Mouse (Mus musculus): ENCODE results near the gene Skap1. TPM values are rescaled to one million over a fixed set of nuclear protein-coding genes. Genes with fewer than 3 reads are reported as not detected.

Gene Skap1
- 1.6 and 3.3 TPM in 2 replicates for polyA plus RNA-seq (2015; fragmentation: Nextera tagmentation; extraction: Ambion mirVana)

DNA sequence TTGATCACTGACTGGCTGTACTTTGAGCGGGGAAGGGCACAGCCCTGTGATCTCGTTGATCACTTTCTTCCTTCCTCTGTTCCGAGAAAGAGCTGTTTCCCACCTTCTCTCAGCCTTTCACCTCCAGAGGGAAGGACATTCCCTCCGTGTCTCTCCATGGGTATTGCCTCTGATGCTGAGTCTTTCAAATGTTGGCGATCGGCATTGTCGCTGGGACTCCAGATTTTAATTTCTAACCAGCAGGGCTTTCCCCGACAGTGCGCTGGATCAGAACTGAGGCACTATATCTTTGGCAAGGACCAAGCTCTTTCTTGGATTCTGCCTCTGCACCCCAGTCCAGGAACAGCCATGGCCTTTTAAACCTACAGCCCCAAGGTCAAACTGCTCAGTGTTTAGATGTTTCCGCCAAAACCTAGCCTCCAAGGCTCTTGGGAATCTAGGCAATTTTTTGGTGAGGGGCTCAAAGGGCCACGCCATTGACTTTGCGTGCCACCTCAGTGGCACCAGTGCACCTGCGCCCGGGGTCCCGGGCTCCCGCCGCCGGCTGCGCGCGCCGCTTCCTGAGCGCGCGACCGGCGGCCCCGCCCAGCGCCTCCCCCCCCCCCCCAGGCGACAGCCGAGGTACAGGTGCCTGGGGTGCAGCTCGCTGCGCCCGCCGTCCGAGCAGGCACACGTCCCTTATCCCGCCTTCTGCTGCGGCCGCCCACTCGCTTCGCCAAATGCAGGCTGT, at the start of gene Skap1:
Skap1 (plus strand) TSS at position 608 of the 730 bp plus-strand sequence.

DNA sequence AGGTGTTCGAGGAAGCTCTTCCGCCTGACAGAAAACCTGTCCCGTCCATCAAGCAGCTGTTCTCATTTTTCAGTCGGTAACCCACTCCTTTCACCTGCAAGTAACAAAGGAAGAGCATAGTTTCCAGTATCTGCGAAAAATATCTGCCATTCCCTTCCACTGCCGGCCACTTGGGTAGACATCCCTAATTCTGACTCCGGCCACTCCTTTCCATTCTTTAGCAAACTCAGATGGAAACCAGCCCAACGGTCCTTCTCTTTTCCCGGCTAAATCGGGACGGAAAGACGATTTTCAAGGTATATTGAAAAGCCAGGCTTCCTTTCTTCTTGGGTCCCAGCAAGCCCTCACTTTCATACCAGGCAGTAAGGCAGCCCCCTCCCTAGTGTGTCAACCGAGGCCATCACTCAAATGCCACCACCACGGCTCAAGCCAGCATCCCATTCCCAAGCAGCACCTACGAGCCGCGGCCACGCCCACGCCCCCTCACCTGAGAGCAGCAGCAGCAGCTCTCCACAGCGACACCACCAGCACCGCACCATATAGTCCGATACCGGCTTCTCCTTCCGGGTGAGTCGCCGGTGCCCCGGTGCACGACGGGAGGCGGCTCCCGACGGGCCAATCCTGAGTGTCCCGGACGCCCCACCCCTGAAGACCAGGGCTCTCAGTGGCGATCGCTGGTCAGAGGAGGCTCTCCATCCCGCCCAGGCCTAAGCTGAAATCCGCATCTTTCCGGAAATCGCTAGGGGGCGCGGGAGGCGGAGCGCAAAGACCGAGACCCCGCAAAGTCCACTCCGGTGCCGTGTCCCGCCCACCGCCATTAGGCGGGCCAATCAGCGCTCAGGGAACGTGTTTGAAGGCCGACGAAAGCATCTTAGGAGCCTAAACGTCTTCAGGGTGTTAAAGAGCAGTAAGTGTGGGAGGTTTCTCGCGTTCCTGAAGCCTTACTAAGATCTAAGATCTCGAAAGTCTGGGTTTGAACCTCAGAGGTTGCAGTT, 312.9 kb downstream of the Skap1 start, which contains the start of gene Snx11:
Snx11 (minus strand) TSS at position 592 of the 995 bp plus-strand sequence.

DNA sequence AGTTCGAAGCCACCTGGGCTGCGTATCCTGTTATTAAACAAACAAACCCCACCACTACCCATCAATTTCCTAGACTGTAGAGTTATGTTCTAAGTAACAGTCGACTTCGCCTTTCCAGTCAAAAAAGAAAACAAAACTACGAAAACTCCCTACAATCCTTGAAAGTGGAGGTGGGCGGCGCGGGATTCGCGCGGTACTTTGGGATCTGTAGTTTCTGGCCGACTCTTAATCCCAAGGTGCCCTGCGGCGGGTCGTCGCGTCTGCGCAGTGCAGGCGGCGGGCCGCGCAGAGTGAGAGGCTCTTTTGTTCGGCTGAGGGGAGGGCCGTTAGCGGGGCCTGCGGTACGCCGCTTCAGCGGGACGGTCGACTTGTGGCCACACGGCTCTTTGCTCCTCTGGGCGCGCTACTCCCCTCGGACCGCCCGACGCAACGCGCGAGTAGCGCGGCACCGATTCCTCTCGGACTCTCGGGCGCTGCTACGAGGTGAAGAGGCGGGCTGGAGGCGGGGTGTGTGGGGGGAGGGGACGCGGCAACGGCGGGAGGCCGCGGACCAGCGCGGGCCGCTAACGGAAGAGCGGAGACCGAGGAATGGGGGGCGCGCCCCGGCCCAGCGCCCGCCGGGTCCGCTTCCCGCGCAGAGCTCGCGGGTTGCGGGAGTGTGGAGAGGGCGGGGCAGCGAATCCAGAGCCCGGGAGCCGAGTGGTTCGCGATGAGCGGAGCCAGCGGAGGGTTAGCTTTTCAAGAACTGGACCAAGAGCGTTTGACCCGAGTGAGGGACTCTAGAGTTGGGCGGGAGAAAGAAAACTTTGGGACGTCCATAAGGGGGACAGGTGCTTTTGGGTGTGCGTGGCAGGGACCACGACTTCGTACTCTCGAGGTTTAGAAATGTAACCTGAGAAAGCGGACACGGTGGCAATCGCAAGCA, 324.7 kb downstream of the Skap1 start, which contains the start of gene Cbx1:
Cbx1 (plus strand) TSS at position 257 of the 925 bp plus-strand sequence.

Other genes starting within 250 kb of the Skap1 start
- 0.16 and 0.26 TPM in 2 replicates for gene Hoxb9, start 193.1 kb upstream of the Skap1 start, polyA plus RNA-seq (2015; fragmentation: Nextera tagmentation; extraction: Ambion mirVana)
- gene Hoxb8, start 182.7 kb upstream of the Skap1 start, polyA plus RNA-seq (2015; fragmentation: Nextera tagmentation; extraction: Ambion mirVana): 0.10 and 0.13 TPM in 2 replicates
- gene Hoxb7, start 178.0 kb upstream of the Skap1 start, polyA plus RNA-seq (2015; fragmentation: Nextera tagmentation; extraction: Ambion mirVana): 2.3 and 2.5 TPM in 2 replicates
- 1.0 and 1.2 TPM in 2 replicates for gene Hoxb6, start 172.1 kb upstream of the Skap1 start, polyA plus RNA-seq (2015; fragmentation: Nextera tagmentation; extraction: Ambion mirVana)
- gene Hoxb5, start 161.3 kb upstream of the Skap1 start, polyA plus RNA-seq (2015; fragmentation: Nextera tagmentation; extraction: Ambion mirVana): 0.64 and 1.2 TPM in 2 replicates
- 0.64 and 0.90 TPM in 2 replicates for gene Hoxb4, start 146.3 kb upstream of the Skap1 start, polyA plus RNA-seq (2015; fragmentation: Nextera tagmentation; extraction: Ambion mirVana)
- 0.65 and 0.85 TPM in 2 replicates for gene Hoxb3, start 141.3 kb upstream of the Skap1 start, polyA plus RNA-seq (2015; fragmentation: Nextera tagmentation; extraction: Ambion mirVana)
- 2.2 and 2.4 TPM in 2 replicates for gene Hoxb2, start 114.1 kb upstream of the Skap1 start, polyA plus RNA-seq (2015; fragmentation: Nextera tagmentation; extraction: Ambion mirVana)
- 0.11 and 0.12 TPM in 2 replicates for gene Hoxb1, start 98.8 kb upstream of the Skap1 start, polyA plus RNA-seq (2015; fragmentation: Nextera tagmentation; extraction: Ambion mirVana)